Mouse (Mus musculus) MEL (cell line): Measurements from ENCODE around the gene Twnk. TPM values are rescaled to one million over a fixed set of nuclear protein-coding genes. Genes with fewer than 3 reads are reported as not detected.

Source experiments
- DNase-seq: peaks from one replicate; pipeline ENCODE4 v3.0.0; 2011; ENCODE audit warnings: low read depth, low spot score
- H3K27ac ChIP-seq: 2 replicates; pipeline ENCODE4 v1.5.1; 2012; ENCODE audit warnings: low read depth, mild to moderate bottlenecking, control low read depth, low read length, moderate library complexity; ENCODE audit not compliant: control insufficient read depth
- H3K27me3 ChIP-seq, 2 experiments: fragments of 150-350 bp in 1 of 2; sonication (generic) in 1 of 2; 2 replicates each; pipeline ENCODE4 v1.6.1; 2012; ENCODE audit warnings: low read length in 2 of 2, mild to moderate bottlenecking in 2 of 2, improper control_type of control experiment in 1 of 2, moderate library complexity in 1 of 2; ENCODE audit not compliant: insufficient read depth in 2 of 2, control insufficient read depth in 1 of 2
- H3K36me3 ChIP-seq, 2 experiments: 2 replicates each; pipeline ENCODE4 v1.6.1; 2012 to 2014; ENCODE audit warnings: low read length in 2 of 2, improper control_type of control experiment in 1 of 2, inconsistent platforms in 1 of 2, mild to moderate bottlenecking in 1 of 2; ENCODE audit not compliant: insufficient read depth in 2 of 2, control insufficient read depth in 1 of 2
- H3K4me1 ChIP-seq, 2 experiments: fragments of 150-350 bp in 1 of 2; sonication (generic) in 1 of 2; 2 replicates each; pipeline ENCODE4 v1.6.1; 2012; ENCODE audit warnings: low read length in 2 of 2, improper control_type of control experiment in 1 of 2, mild to moderate bottlenecking in 1 of 2; ENCODE audit not compliant: insufficient read depth in 2 of 2, control insufficient read depth in 1 of 2
- H3K4me3 ChIP-seq, 2 experiments: fragments of 150-350 bp in 1 of 2; sonication (generic) in 1 of 2; 2 replicates each; pipeline ENCODE4 v1.5.1; 2012; ENCODE audit warnings: low read depth in 2 of 2, low read length in 2 of 2, mild to moderate bottlenecking in 2 of 2, moderate library complexity in 2 of 2, control low read depth in 1 of 2, improper control_type of control experiment in 1 of 2; ENCODE audit not compliant: control insufficient read depth in 1 of 2, insufficient read depth in 1 of 2
- H3K79me2 ChIP-seq: 2 replicates; pipeline ENCODE4 v1.6.1; 2012; ENCODE audit warnings: mild to moderate bottlenecking, low read length, moderate library complexity; ENCODE audit not compliant: control insufficient read depth, poor library complexity, insufficient read depth
- H3K9ac ChIP-seq: 2 replicates; pipeline ENCODE4 v1.6.1; 2012; ENCODE audit warnings: low read depth, mild to moderate bottlenecking, control low read depth, low read length, moderate library complexity; ENCODE audit not compliant: control insufficient read depth, poor library complexity, severe bottlenecking
- H3K9me3 ChIP-seq: fragments of 150-350 bp; sonication (generic); replicated peaks from 2 replicates; pipeline ENCODE4 v1.6.1; 2012; ENCODE audit warnings: mild to moderate bottlenecking, low read length, improper control_type of control experiment, moderate library complexity; ENCODE audit not compliant: insufficient read depth
- CHD1 ChIP-seq: IDR thresholded peaks from 2 replicates; pipeline ENCODE4 v1.6.1; 2012; ENCODE audit warnings: low read depth, mild to moderate bottlenecking, inconsistent platforms, low read length, improper control_type of control experiment
- E2F4 ChIP-seq: IDR thresholded peaks from 2 replicates; pipeline ENCODE4 v1.6.1; 2011; ENCODE audit warnings: low read depth, low read length, improper control_type of control experiment, borderline replicate concordance
- ELF1 ChIP-seq: IDR thresholded peaks from 2 replicates; pipeline ENCODE4 v1.6.1; 2014; ENCODE audit warnings: low read depth, mild to moderate bottlenecking, inconsistent platforms, low read length, improper control_type of control experiment, moderate library complexity
- GABPA ChIP-seq: IDR thresholded peaks from 2 replicates; pipeline ENCODE4 v1.6.1; 2012; ENCODE audit warnings: low read depth, mild to moderate bottlenecking, inconsistent platforms, low read length, improper control_type of control experiment, moderate library complexity
- HCFC1 ChIP-seq: IDR thresholded peaks from 2 replicates; pipeline ENCODE4 v1.6.1; 2012; ENCODE audit warnings: low read depth, mild to moderate bottlenecking, inconsistent platforms, low read length, improper control_type of control experiment, moderate library complexity
- JUND ChIP-seq: IDR thresholded peaks from 2 replicates; pipeline ENCODE4 v1.6.1; 2011; ENCODE audit warnings: low read depth, mild to moderate bottlenecking, improper control_type of control experiment, low read length
- KAT2A ChIP-seq: conservative IDR thresholded peaks from 2 replicates; pipeline ENCODE4 v1.6.1; 2012; ENCODE audit warnings: low read depth, low read length, improper control_type of control experiment, inconsistent platforms
- MAX ChIP-seq: IDR thresholded peaks from 2 replicates; pipeline ENCODE4 v1.6.1; 2011; ENCODE audit warnings: low read length, improper control_type of control experiment
- MEF2A ChIP-seq: IDR thresholded peaks from 2 replicates; pipeline ENCODE4 v1.6.1; 2014; ENCODE audit warnings: low read depth, mild to moderate bottlenecking, inconsistent platforms, low read length, improper control_type of control experiment; ENCODE audit not compliant: poor library complexity, insufficient replicate concordance, severe bottlenecking; ENCODE audit errors: extremely low read depth
- MYB ChIP-seq: IDR thresholded peaks from 2 replicates; pipeline ENCODE4 v1.6.1; 2011; ENCODE audit warnings: mild to moderate bottlenecking, low read depth, low read length, improper control_type of control experiment
- NELFE ChIP-seq: IDR thresholded peaks from 2 replicates; pipeline ENCODE4 v1.6.1; 2011; ENCODE audit warnings: low read depth, low read length, improper control_type of control experiment
- NRF1 ChIP-seq: IDR thresholded peaks from 2 replicates; pipeline ENCODE4 v1.6.1; 2014; ENCODE audit warnings: low read depth, mild to moderate bottlenecking, inconsistent platforms, low read length, improper control_type of control experiment, moderate library complexity; ENCODE audit not compliant: poor library complexity, insufficient read depth, severe bottlenecking
- POLR2A ChIP-seq, 2 experiments: IDR thresholded peaks; 2 replicates each; pipeline ENCODE4 v1.6.1; 2011 to 2012; ENCODE audit warnings: low read length in 2 of 2, mild to moderate bottlenecking in 2 of 2, control low read depth in 1 of 2, improper control_type of control experiment in 1 of 2, low read depth in 1 of 2, moderate library complexity in 1 of 2; ENCODE audit not compliant: control insufficient read depth in 1 of 2, insufficient read depth in 1 of 2, poor library complexity in 1 of 2
- POLR2AphosphoS5 ChIP-seq: IDR thresholded peaks from 2 replicates; pipeline ENCODE4 v1.6.1; 2012; ENCODE audit warnings: low read depth, borderline replicate concordance, mild to moderate bottlenecking, inconsistent platforms, low read length, moderate library complexity, mixed read lengths
- SIN3A ChIP-seq: IDR thresholded peaks from 2 replicates; pipeline ENCODE4 v1.6.1; 2012; ENCODE audit warnings: low read length, improper control_type of control experiment, inconsistent platforms
- TAL1 ChIP-seq: IDR thresholded peaks from 2 replicates; pipeline ENCODE4 v1.6.1; 2012; ENCODE audit warnings: mild to moderate bottlenecking, inconsistent platforms, low read length, moderate library complexity, mixed read lengths
- TBP ChIP-seq: IDR thresholded peaks from 2 replicates; pipeline ENCODE4 v1.8.0; 2011; ENCODE audit warnings: low read depth, low read length, improper control_type of control experiment
- TCF12 ChIP-seq: IDR thresholded peaks from 2 replicates; pipeline ENCODE4 v1.6.1; 2014; ENCODE audit warnings: low read depth, mild to moderate bottlenecking, inconsistent platforms, low read length, improper control_type of control experiment, moderate library complexity
- UBTF ChIP-seq: IDR thresholded peaks from 2 replicates; pipeline ENCODE4 v1.6.1; 2012; ENCODE audit warnings: low read depth, mild to moderate bottlenecking, inconsistent platforms, low read length, improper control_type of control experiment, moderate library complexity, borderline replicate concordance; ENCODE audit not compliant: insufficient read depth
- USF2 ChIP-seq, 2 experiments: IDR thresholded peaks; 2 replicates each; pipeline ENCODE4 v1.6.1; 2011 to 2012; ENCODE audit warnings: improper control_type of control experiment in 2 of 2, low read length in 2 of 2, borderline replicate concordance in 1 of 2, inconsistent platforms in 1 of 2, low read depth in 1 of 2, mild to moderate bottlenecking in 1 of 2; ENCODE audit not compliant: insufficient read depth in 1 of 2
- ZC3H11A ChIP-seq: IDR thresholded peaks from 2 replicates; pipeline ENCODE4 v1.6.1; 2012; ENCODE audit warnings: low read depth, mild to moderate bottlenecking, inconsistent platforms, low read length, improper control_type of control experiment
- ZNF384 ChIP-seq: IDR thresholded peaks from 2 replicates; pipeline ENCODE4 v1.6.1; 2012; ENCODE audit warnings: low read depth, mild to moderate bottlenecking, inconsistent platforms, low read length, improper control_type of control experiment
- polyA plus RNA-seq, 2 experiments: library from polyadenylated mRNA; stranded (reverse) in 1 of 2; unstranded in 1 of 2; fragments of >175 nt in 1 of 2; fragments of >200 nt in 1 of 2; gene quantifications; 2 replicates each; pipeline versions ENCODE4 v1.2.1 to v1.2.4; 2012; ENCODE audit warnings: low replicate concordance in 2 of 2, low read depth in 1 of 2; ENCODE audit not compliant: insufficient read length in 2 of 2, insufficient read depth in 1 of 2, missing spikeins in 1 of 2
- total RNA-seq: library from RNA; depleted of rRNA; stranded (reverse); fragments of 300-350 nt; gene quantifications from 2 replicates; pipeline ENCODE4 v1.2.3, GENCODE M21; 2012

Gene Twnk
- total and polyA plus RNA-seq, 3 experiments, result 37.5 to 55.6 TPM; not detected in 1

- H3K4me3 ChIP-seq, result no peak overlapping the region
- H3K36me3 ChIP-seq, result peaks cover 0 to 5% of the 10 kb centered on the region in 2 experiments; a peak in 1 of 4 replicates
- no peak overlapping the region for H3K27ac ChIP-seq
- peaks cover 5 to 13% of the 10 kb centered on the region in 2 experiments; a peak in 3 of 4 replicates for H3K4me1 ChIP-seq
- no peaks in the 10 kb centered on the region for H3K9me3 ChIP-seq
- peaks cover 8 to 11% of the 10 kb centered on the region in 2 experiments for H3K27me3 ChIP-seq
- DNase-seq, result no peak
- no peak overlapping the region for H3K9ac ChIP-seq
- TF ChIP-seq HCFC1 (no peak), ZNF384 (no peak), UBTF (no peak), SIN3A (no peak), POLR2A (IDR thresholded peaks at IDR 0.05; ENCODE audit: control insufficient read depth in 1 of 2, insufficient read depth in 1 of 2, low read depth in 1 of 2, low read length in 2 of 2, poor library complexity in 1 of 2) (no peak), JUND (no peak), GABPA (no peak), ELF1 (no peak), MAX (no peak), CHD1 (no peak), TBP (no peak)
- H3K79me2 ChIP-seq, result no peaks in the 10 kb centered on the region
These were observed 39.0 kb downstream of the Twnk start for GRCm38 (mm10) chr19:45044389-45044927.

GRCm38 (mm10) chr19:45045236-45045635 lies 39.8 kb downstream of the Twnk start:
- no peaks in the 10 kb centered on the region for H3K9me3 ChIP-seq
- H3K79me2 ChIP-seq, result no peaks in the 10 kb centered on the region
- peaks cover 7 to 11% of the 10 kb centered on the region in 2 experiments for H3K27me3 ChIP-seq
- peaks cover 0 to 5% of the 10 kb centered on the region in 2 experiments; a peak in 1 of 4 replicates for H3K36me3 ChIP-seq
- H3K4me1 ChIP-seq, result peaks cover 5 to 13% of the 10 kb centered on the region in 2 experiments; a peak in 3 of 4 replicates
- DNase-seq, result no peak
- TF ChIP-seq JUND (no peak), CHD1 (no peak), NRF1 (no peak), E2F4 (no peak), UBTF (no peak), MAX (no peak), NELFE (no peak), POLR2AphosphoS5 (no peak), ZC3H11A (no peak), HCFC1 (no peak), MEF2A (no peak), USF2 (IDR thresholded peaks at IDR 0.05; ENCODE audit: borderline replicate concordance in 1 of 2, insufficient read depth in 1 of 2, low read depth in 1 of 2, low read length in 2 of 2) (no peak), ELF1 (no peak), KAT2A (no peak), TAL1 (no peak), TCF12 (no peak), MYB (no peak)
- H3K9ac ChIP-seq, result no peak overlapping the region
- H3K4me3 ChIP-seq, result no peak overlapping the region
- no peak overlapping the region for H3K27ac ChIP-seq
